Mouse (Mus musculus) midbrain, postnatal 0 days (tissue): Measurements from ENCODE around the gene Lmln. TPM values are rescaled to one million over a fixed set of nuclear protein-coding genes. Genes with fewer than 3 reads are reported as not detected.

ENCODE experiments used
- ATAC-seq: fragments of 200-750 bp; cut with Nextera tagmentation; 2 replicates; pipeline ENCODE4 v1.8.0; 2017; ENCODE audit warnings: moderate number of reproducible peaks, mild to moderate bottlenecking, moderate TSS enrichment, moderate library complexity; ENCODE audit not compliant: low FRiP score
- DNase-seq: peaks from one replicate; pipeline ENCODE4 v3.0.0-alpha.2; 2015; ENCODE audit warnings: low spot score
- H3K27ac ChIP-seq: fragments of 300-500 bp; sonication (generic); 2 replicates; pipeline ENCODE4 v1.5.1; 2014; ENCODE audit warnings: low read depth, mild to moderate bottlenecking, low read length, mixed read lengths
- H3K27me3 ChIP-seq: fragments of 300-500 bp; sonication (generic); 2 replicates; pipeline ENCODE4 v1.6.1; 2014; ENCODE audit warnings: low read length, control low read depth, mixed read lengths; ENCODE audit not compliant: insufficient read depth
- H3K36me3 ChIP-seq: fragments of 300-500 bp; sonication (generic); 2 replicates; pipeline ENCODE4 v1.6.1; 2014; ENCODE audit warnings: low read length, control low read depth, mixed read lengths; ENCODE audit not compliant: insufficient read depth
- H3K4me1 ChIP-seq: fragments of 300-500 bp; sonication (generic); 2 replicates; pipeline ENCODE4 v1.6.1; 2014; ENCODE audit warnings: mild to moderate bottlenecking, control low read depth, antibody characterized with exemption, low read length, mixed read lengths; ENCODE audit not compliant: insufficient read depth
- H3K4me2 ChIP-seq: fragments of 300-500 bp; sonication (generic); 2 replicates; pipeline ENCODE4 v1.6.1; 2014; ENCODE audit warnings: low read depth, mild to moderate bottlenecking, low read length, mixed read lengths; ENCODE audit not compliant: poor library complexity, severe bottlenecking
- H3K4me3 ChIP-seq: fragments of 300-500 bp; sonication (generic); 2 replicates; pipeline ENCODE4 v1.5.1; 2014; ENCODE audit warnings: low read depth, mild to moderate bottlenecking, low read length, moderate library complexity
- H3K9ac ChIP-seq: fragments of 300-500 bp; sonication (generic); replicated peaks from 2 replicates; pipeline ENCODE4 v1.6.1; 2014; ENCODE audit warnings: mild to moderate bottlenecking, low read length, moderate library complexity, mixed read lengths; ENCODE audit not compliant: poor library complexity, severe bottlenecking
- H3K9me3 ChIP-seq: fragments of 300-500 bp; sonication (generic); 2 replicates; pipeline ENCODE4 v1.6.1; 2016; ENCODE audit warnings: low read length, control low read depth
- CTCF ChIP-seq: IDR thresholded peaks from 2 replicates; pipeline ENCODE4 v1.5.1; 2016; ENCODE audit warnings: antibody characterized with exemption, mild to moderate bottlenecking
- WGBS: fragments of 180-500 bp; shearing (Covaris S2); extraction: QIAGEN DNeasy Blood & Tissue Kit; methylation state at CpG from one replicate; pipeline ENCODE4 v1.1.7; 2014; 5-methylcytosine and 5-hydroxymethylcytosine counted together
- polyA plus RNA-seq: library from polyadenylated mRNA; unstranded; fragments of >200 nt; fragmentation: Nextera tagmentation; extraction: Ambion mirVana; gene quantifications from 2 replicates; pipeline ENCODE4 v1.2.1, GENCODE M21; 2015
- total RNA-seq: library from RNA; depleted of rRNA; stranded (reverse); fragments of >200 nt; gene quantifications from 2 replicates; pipeline ENCODE4 v1.2.3, GENCODE M21; 2014

Gene Lmln
- total and polyA plus RNA-seq, 2 experiments from 2014 or later, result 2.4 to 7.6 TPM

- ATAC-seq, result no peak
- WGBS, result 89% methylated on average over 6 of the region's 6 CpGs
- peaks cover 35% of the 10 kb centered on the region for H3K36me3 ChIP-seq
These were observed 10.7 kb downstream of the Lmln start for GRCm38 (mm10) chr16:33072871-33073557.

GRCm38 (mm10) chr16:33074967-33075366 lies 12.6 kb downstream of the Lmln start:
- H3K4me1 ChIP-seq, result no peaks in the 10 kb centered on the region
- no peak overlapping the region for H3K9ac ChIP-seq
- no peak for TF ChIP-seq CTCF
- DNase-seq (no peak), ATAC-seq (no peak)
- H3K27ac ChIP-seq, result no peak overlapping the region
- H3K4me3 ChIP-seq, result no peak overlapping the region
- no peak overlapping the region for H3K4me2 ChIP-seq
- 84% methylated on average over 5 of the region's 5 CpGs for WGBS
- H3K27me3 ChIP-seq, result no peaks in the 10 kb centered on the region
- no peaks in the 10 kb centered on the region for H3K9me3 ChIP-seq
- peaks cover 29% of the 10 kb centered on the region for H3K36me3 ChIP-seq

More at GRCm38 (mm10) chr16:33072871-33073557, 10.7 kb downstream of the Lmln start:
- Histone ChIP-seq H3K27ac (no peak overlapping the region), H3K27me3 (no peaks in the 10 kb centered on the region), H3K4me2 (no peak overlapping the region), H3K4me3 (no peak overlapping the region), H3K4me1 (no peaks in the 10 kb centered on the region), H3K9ac (no peak overlapping the region), H3K9me3 (no peaks in the 10 kb centered on the region)
- TF ChIP-seq CTCF, result no peak
- no peak for DNase-seq

GRCm38 (mm10) chr16:33076078-33076477 lies 13.8 kb downstream of the Lmln start:
- Histone ChIP-seq H3K27ac (no peak overlapping the region), H3K36me3 (peaks cover 34% of the 10 kb centered on the region; the same call in 1 of the 2 replicates), H3K4me2 (no peak overlapping the region), H3K9me3 (no peaks in the 10 kb centered on the region), H3K4me1 (no peaks in the 10 kb centered on the region), H3K4me3 (no peak overlapping the region), H3K27me3 (no peaks in the 10 kb centered on the region), H3K9ac (no peak overlapping the region)
- ATAC-seq (no peak), DNase-seq (no peak)
- TF ChIP-seq CTCF, result no peak
- 80% methylated on average over 6 of the region's 6 CpGs for WGBS

GRCm38 (mm10) chr16:33077069-33077627 lies 14.8 kb downstream of the Lmln start:
- Histone ChIP-seq H3K4me2 (no peak overlapping the region), H3K27me3 (no peaks in the 10 kb centered on the region), H3K4me3 (no peak overlapping the region), H3K4me1 (no peaks in the 10 kb centered on the region), H3K9me3 (no peaks in the 10 kb centered on the region), H3K27ac (no peak overlapping the region), H3K36me3 (peaks cover 37% of the 10 kb centered on the region; the same call in 1 of the 2 replicates), H3K9ac (no peak overlapping the region)
- 92% methylated on average over 5 of the region's 5 CpGs for WGBS
- no peak for TF ChIP-seq CTCF
- DNase-seq (no peak), ATAC-seq (no peak)

- no peak overlapping the region for H3K9ac ChIP-seq
- no peaks in the 10 kb centered on the region for H3K27me3 ChIP-seq
- no peak overlapping the region for H3K4me2 ChIP-seq
- WGBS, result 96% methylated on average over 7 of the region's 7 CpGs
- no peaks in the 10 kb centered on the region for H3K4me1 ChIP-seq
- DNase-seq (no peak), ATAC-seq (no peak)
- no peak overlapping the region for H3K27ac ChIP-seq
- H3K9me3 ChIP-seq, result no peaks in the 10 kb centered on the region
- H3K36me3 ChIP-seq, result peaks cover 38% of the 10 kb centered on the region
- H3K4me3 ChIP-seq, result no peak overlapping the region
- no peak for TF ChIP-seq CTCF
These were observed 17.7 kb downstream of the Lmln start for GRCm38 (mm10) chr16:33080063-33080462.

- TF ChIP-seq CTCF, result no peak
- ATAC-seq, result no peak
These were observed 20.6 kb downstream of the Lmln start for GRCm38 (mm10) chr16:33082951-33083350.

More at GRCm38 (mm10) chr16:33082951-33083350, 20.6 kb downstream of the Lmln start:
- Histone ChIP-seq H3K27ac (no peak overlapping the region), H3K27me3 (no peaks in the 10 kb centered on the region), H3K36me3 (peaks cover 25% of the 10 kb centered on the region), H3K4me3 (no peak overlapping the region), H3K9me3 (no peaks in the 10 kb centered on the region), H3K9ac (no peak overlapping the region), H3K4me2 (no peak overlapping the region), H3K4me1 (no peaks in the 10 kb centered on the region)
- 92% methylated on average over 6 of the region's 6 CpGs for WGBS
- no peak for DNase-seq
